Mouse (Mus musculus) olfactory bulb, adult 2 months (tissue): ENCODE results near the gene Gdf3. TPM values are rescaled to one million over a fixed set of nuclear protein-coding genes. Genes with fewer than 3 reads are reported as not detected.

Experiments used
- H3K27ac ChIP-seq: fragments of 200-500 bp; 2 replicates; pipeline ENCODE4 v1.5.1; 2012; ENCODE audit warnings: low read depth, low read length; ENCODE audit not compliant: insufficient read depth
- H3K4me1 ChIP-seq: fragments of 200-500 bp; 2 replicates; pipeline ENCODE4 v1.6.1; 2012; ENCODE audit warnings: low read length; ENCODE audit not compliant: control insufficient read depth, insufficient read depth
- H3K4me3 ChIP-seq: fragments of 200-500 bp; 2 replicates; pipeline ENCODE4 v1.5.1; 2012; ENCODE audit warnings: mild to moderate bottlenecking, low read depth, low read length, moderate library complexity; ENCODE audit not compliant: insufficient read depth
- CTCF ChIP-seq: fragments of 200-500 bp; IDR thresholded peaks from 2 replicates; pipeline ENCODE4 v1.5.1; 2012; ENCODE audit warnings: low read depth, mild to moderate bottlenecking, low read length, moderate library complexity; ENCODE audit not compliant: insufficient read depth
- POLR2A ChIP-seq: fragments of 200-500 bp; IDR thresholded peaks from 2 replicates; pipeline ENCODE4 v1.6.1; 2012; ENCODE audit warnings: mild to moderate bottlenecking, low read depth, low read length, moderate library complexity; ENCODE audit not compliant: insufficient read depth
- WGBS: fragments of 180-500 bp; shearing (Covaris S2); methylation state at CpG from one replicate; pipeline ENCODE4 v1.1.7; 2018; 5-methylcytosine and 5-hydroxymethylcytosine counted together
- polyA plus RNA-seq: library from polyadenylated mRNA; stranded (reverse); fragments of >200 nt; gene quantifications from 2 replicates; pipeline ENCODE4 v1.2.4, GENCODE M21; 2012; ENCODE audit warnings: low replicate concordance; ENCODE audit not compliant: missing spikeins, insufficient read depth, insufficient read length

Gene Gdf3
- polyA plus RNA-seq, 1 experiment: not detected

DNA sequence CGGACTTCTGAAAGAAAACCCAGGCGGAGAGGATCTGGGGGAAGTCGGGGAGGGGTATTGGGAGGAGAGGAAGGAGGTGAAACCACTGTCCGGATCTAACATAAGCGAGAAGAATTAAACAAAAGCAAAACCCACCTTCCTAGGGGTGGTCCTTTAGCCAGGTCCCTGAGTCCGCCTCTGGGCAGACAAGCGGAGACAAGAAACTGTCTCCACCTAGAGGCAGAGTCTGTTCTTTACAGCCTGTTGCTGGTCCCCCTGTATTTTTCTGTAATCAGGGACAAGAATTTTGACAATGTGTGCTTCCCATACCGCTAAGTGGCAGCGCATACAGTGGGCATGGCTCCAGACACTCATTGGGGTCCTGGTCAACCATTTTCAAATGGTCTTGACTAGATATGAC is 23.5 kb upstream of the Gdf3 start:
- Histone ChIP-seq H3K27ac (no peak overlapping the region), H3K4me1 (no peaks in the 10 kb centered on the region), H3K4me3 (no peak overlapping the region)
- 58% methylated on average over 9 of the region's 9 CpGs for WGBS
- TF ChIP-seq POLR2A (no peak), CTCF (no peak)

DNA sequence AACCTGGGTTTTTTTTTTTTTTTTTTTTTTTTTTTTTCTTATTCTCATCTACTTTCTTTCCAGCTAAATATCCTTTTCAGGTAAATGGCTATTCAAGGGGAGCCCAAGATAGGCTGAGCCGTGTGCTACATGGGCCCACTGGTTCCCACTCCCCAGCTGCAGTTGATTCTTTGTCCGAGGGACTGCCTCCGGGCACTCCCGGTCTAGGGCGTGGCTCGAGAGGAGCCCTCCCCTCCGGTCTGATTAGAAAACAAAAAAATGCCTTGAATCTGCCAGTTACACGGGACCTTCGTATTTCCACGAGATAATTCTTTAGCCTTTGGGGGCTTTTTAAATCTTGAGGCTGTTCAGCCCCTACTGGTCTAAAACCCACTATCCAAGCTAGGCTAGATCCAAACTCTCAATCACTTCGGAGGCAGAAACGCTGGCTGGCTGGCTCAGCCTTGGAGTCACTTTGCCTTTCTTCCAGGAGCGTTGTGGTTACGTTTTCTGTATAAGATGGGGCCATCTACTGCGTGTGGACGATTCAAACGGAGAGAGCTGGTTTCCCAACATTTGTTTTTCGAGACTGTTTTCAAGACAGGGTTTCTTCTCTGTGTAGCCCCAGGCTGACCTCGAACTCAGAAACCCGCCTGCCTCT is 17.7 kb upstream of the Gdf3 start:
- H3K27ac ChIP-seq: no peak overlapping the region
- H3K4me1 ChIP-seq: no peaks in the 10 kb centered on the region
- 56% methylated on average over 20 of the region's 20 CpGs for WGBS
- H3K4me3 ChIP-seq: no peak overlapping the region
- no peak for TF ChIP-seq CTCF
- no peak for TF ChIP-seq POLR2A

DNA sequence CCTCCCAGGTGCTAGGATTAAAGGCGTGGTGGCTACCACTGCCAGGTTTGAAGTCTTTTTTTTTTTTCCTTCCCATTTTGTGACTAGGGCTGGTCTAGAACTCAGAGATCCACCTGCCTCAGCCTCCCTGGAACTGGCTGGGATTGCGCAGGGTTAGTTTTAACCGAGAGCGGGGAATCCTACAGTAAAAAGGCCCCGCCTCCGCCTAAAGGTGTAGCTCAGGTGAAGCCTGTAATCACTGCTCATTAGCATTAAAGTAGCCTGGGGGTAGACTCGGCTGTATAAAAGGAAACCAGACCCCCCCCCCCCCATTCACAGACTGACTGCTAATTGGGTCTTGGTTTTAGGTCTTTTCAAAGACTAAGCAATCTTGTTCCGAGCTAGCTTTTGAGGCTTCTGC is 16.2 kb upstream of the Gdf3 start, which contains the start of gene Dppa3:
TSS of gene Dppa3 (plus strand) at position 301 of the 400 bp plus-strand sequence.
- Histone ChIP-seq H3K27ac (no peak within 1 kb of the TSS), H3K4me3 (no peak within 1 kb of the TSS), H3K4me1 (no peaks in the 10 kb centered on the region)
- 90% methylated on average over 8 of the region's 8 CpGs for WGBS
- TF ChIP-seq CTCF: no peak
- TF ChIP-seq POLR2A: no peak

DNA sequence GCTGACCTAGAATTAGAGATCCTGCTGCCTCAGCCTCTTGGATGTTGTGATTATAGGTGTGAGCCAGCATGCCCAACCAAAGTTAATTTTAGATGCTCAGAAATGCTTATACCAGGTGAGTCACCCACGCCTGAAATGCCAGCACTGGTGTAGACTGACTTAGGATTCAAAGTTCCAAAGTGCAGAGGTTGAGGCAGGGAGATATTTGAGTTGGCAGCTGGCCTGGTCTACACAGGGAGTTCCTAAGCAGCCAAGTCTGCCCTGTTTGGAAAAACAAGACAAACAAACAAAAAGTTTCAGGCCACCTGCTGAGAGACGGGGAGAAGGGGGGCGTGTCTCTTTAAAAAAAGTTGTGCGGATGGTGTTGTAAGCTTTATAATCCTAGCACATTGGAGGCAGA is 15.3 kb upstream of the Gdf3 start:
- Histone ChIP-seq H3K4me1 (no peaks in the 10 kb centered on the region), H3K4me3 (no peak overlapping the region), H3K27ac (no peak overlapping the region)
- 73% methylated on average over 4 of the region's 4 CpGs for WGBS
- TF ChIP-seq POLR2A: no peak
- TF ChIP-seq CTCF: no peak

DNA sequence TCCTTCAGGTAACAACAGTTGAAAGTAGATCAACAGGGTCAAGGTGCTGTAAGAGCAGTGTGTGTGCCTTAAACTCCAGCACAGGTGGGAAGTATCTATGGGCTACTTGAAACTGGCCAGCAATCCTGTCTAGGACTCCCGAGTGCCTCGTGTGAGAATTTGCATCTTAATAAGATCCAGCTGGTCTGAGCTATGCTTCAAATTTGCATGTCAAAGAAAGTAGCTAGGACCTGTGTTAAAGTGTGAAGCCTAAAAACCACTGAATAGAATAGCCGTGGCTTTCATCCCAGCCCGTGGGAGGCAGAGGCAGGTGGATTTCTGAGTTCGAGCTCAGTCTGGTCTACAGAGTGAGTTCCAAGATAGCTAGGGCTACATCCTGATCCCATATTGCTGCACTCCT is 14.6 kb upstream of the Gdf3 start:
- TF ChIP-seq CTCF: no peak
- TF ChIP-seq POLR2A: no peak
- 24% methylated on average over 5 of the region's 5 CpGs for WGBS
- no peak overlapping the region for H3K4me3 ChIP-seq
- H3K4me1 ChIP-seq: no peaks in the 10 kb centered on the region
- H3K27ac ChIP-seq: no peak overlapping the region

DNA sequence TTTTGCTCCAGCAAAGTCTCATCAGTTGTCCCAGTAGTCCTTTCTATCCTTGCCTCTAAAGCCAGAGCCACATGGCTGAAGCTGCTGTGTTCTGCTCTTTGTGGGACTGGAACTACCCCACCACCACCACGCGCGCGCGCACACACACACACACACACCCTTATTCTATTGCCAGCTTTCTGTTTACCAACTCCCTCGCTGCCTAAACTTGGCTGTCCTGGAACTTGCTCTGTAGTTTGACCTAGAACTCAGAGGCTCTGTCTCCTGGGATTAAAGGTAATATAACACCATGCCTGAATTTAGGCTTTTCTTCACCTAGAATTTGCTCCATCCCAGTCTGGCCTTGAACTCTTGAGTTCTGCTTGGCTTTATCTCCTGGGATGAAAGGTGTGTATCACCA is 11.2 kb upstream of the Gdf3 start:
- no peak overlapping the region for H3K4me3 ChIP-seq
- WGBS: 90% methylated on average over 6 of the region's 6 CpGs
- H3K27ac ChIP-seq: no peak overlapping the region
- no peaks in the 10 kb centered on the region for H3K4me1 ChIP-seq
- TF ChIP-seq CTCF: no peak
- no peak for TF ChIP-seq POLR2A

DNA sequence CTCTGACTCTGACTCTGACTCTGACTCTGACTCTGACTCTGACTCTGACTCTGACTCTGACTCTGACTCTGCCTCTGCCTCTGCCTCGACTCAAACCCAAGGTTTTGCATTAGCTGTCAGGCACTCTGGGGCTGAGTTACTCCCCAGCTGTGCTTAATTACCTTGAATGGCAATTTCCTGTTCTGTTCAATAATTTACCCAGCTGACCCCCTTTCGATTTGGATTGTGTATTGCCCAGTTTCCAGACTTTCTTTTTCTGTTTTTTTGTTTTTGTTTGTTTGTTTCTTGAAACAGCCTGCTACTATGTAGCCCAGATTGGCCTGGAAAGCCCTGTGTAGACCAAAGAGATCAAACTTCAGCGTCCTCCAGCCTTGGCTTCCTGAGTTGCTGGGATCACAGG is 6.1 kb upstream of the Gdf3 start:
- H3K27ac ChIP-seq: no peak overlapping the region
- H3K4me3 ChIP-seq: no peak overlapping the region
- TF ChIP-seq POLR2A (no peak), CTCF (no peak)
- no peaks in the 10 kb centered on the region for H3K4me1 ChIP-seq
- 47% methylated on average over 3 of the region's 3 CpGs for WGBS

DNA sequence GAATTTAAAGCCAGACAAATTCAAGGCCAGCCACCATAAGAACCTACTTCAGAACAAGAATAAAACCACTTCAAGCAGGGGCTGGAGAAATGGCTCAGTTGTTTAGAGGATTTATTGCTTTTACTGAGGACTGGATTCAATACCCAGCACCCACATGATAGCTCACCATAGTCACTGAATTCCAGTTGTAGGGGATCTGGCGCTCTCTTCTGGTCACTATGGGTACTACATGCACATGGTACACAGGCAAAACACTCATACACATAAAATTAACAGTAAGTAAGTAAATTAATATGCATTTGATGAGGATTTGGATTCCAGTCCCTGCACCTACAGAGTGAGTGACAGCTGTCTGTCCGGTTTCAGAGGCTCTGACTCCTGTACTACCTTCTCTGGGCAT is 4.2 kb upstream of the Gdf3 start:
- Histone ChIP-seq H3K27ac (no peak overlapping the region), H3K4me3 (no peak overlapping the region), H3K4me1 (no peaks in the 10 kb centered on the region)
- TF ChIP-seq POLR2A: no peak
- TF ChIP-seq CTCF: no peak
- WGBS: 65% methylated on average over 2 of the region's 2 CpGs

DNA sequence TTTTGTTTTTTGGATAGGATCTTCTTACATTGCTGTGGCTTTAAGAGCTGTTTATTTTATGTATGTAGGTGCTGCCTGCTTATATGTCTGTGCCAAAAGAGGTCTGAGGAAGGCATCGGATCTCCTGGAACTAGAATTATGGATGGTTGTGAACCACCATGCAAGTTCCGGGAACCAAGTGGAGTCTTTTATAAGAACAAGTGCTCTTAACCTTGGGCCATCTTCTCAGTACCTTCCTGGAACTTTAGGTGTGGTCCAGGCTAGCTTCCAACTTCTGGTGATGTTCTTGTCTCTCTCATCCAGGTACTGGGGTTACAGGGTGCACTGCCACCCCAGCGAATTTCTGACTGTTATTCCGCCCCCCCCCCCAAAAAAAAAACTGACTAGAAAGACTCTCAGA is 2.5 kb upstream of the Gdf3 start:
- TF ChIP-seq CTCF: no peak
- no peak for TF ChIP-seq POLR2A
- H3K27ac ChIP-seq: no peak overlapping the region
- WGBS: 76% methylated on average over 4 of the region's 4 CpGs
- no peak overlapping the region for H3K4me3 ChIP-seq
- no peaks in the 10 kb centered on the region for H3K4me1 ChIP-seq

DNA sequence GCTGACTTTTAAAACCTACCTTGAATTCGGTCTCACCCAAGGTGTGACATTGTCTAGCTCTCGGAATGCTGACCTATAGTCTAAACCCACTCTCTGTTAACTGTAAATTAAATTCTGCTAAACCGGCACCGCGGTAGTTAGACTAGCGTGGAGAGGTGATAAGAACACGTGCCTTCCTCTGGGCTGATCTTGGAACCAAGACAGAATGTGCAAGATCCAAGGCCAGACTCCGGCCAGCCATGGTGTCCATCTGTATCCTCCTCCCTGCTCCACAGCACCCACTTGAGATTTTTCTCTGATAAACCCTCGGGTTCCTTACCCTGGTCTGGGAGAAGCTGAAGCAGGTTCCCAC is 534 bp downstream of the Gdf3 start:
- TF ChIP-seq CTCF (no peak), POLR2A (no peak)

More for the DNA sequence above, 534 bp downstream of the Gdf3 start:
- no peak overlapping the region for H3K27ac ChIP-seq
- H3K4me1 ChIP-seq: no peaks in the 10 kb centered on the region
- 82% methylated on average over 9 of the region's 9 CpGs for WGBS
- no peak overlapping the region for H3K4me3 ChIP-seq
